Mouse (Mus musculus) spleen, embryonic (tissue): ENCODE measurements around the gene Notch2.
"Not testable (repeated sequence)": the region's sequence is repeated elsewhere in the genome, so short reads cannot be mapped to it uniquely, and the experiment has no call there.

Experiments
- CTCF ChIA-PET: fragments of 350-600 bp; sonication (Branson Sonifier 250); formaldehyde crosslinking; loops from one replicate; lab custom pipeline; 2022; lab: Charles Lee

Gene Notch2

GRCm38 (mm10) chr3:98090129-98090528, 76.8 kb downstream of the Notch2 start:
- CTCF ChIA-PET, result no interaction called here

GRCm38 (mm10) chr3:98092680-98093370, 79.5 kb downstream of the Notch2 start:
- CTCF ChIA-PET, result interaction anchor here (0.6 kb wide), 2 partner anchors 83 to 173 kb away, joined by 3 to 4 read pairs; no protein-coding TSS in a partner anchor

- CTCF ChIA-PET, result interaction anchor here (0.6 to 0.9 kb wide), 2 partner anchors 15 to 66 kb away, joined by 3 to 9 read pairs; no protein-coding TSS in a partner anchor
These were observed 80.6 kb downstream of the Notch2 start for GRCm38 (mm10) chr3:98093954-98094353.

GRCm38 (mm10) chr3:98094629-98095583, 81.6 kb downstream of the Notch2 start:
- CTCF ChIA-PET, result interaction anchor here (0.5 to 0.6 kb wide), 2 partner anchors 34 to 46 kb away, joined by 3 to 4 read pairs; no protein-coding TSS in a partner anchor

GRCm38 (mm10) chr3:98096981-98097380, 83.7 kb downstream of the Notch2 start:
- CTCF ChIA-PET, result no interaction called here

GRCm38 (mm10) chr3:98098676-98099075, 85.3 kb downstream of the Notch2 start:
- CTCF ChIA-PET, result interaction anchor here (0.6 kb wide), 2 partner anchors 161 to 665 kb away, joined by 3 to 6 read pairs; no protein-coding TSS in a partner anchor

- CTCF ChIA-PET, result interaction anchor here (0.6 kb wide), 1 partner anchor 665 kb away, joined by 6 read pairs; no protein-coding TSS in a partner anchor
These were observed 86.0 kb downstream of the Notch2 start for GRCm38 (mm10) chr3:98099287-98099686.

- CTCF ChIA-PET, result no interaction called here
These were observed 88.2 kb downstream of the Notch2 start for GRCm38 (mm10) chr3:98101541-98101940.

GRCm38 (mm10) chr3:98104851-98105471, 91.6 kb downstream of the Notch2 start:
- CTCF ChIA-PET, result no interaction called here

- CTCF ChIA-PET, result no interaction called here
These were observed 92.2 kb downstream of the Notch2 start for GRCm38 (mm10) chr3:98105496-98105895.

- CTCF ChIA-PET, result interaction anchor here (0.6 kb wide), 1 partner anchor 252 kb away, joined by 3 read pairs; no protein-coding TSS in a partner anchor
These were observed 92.8 kb downstream of the Notch2 start for GRCm38 (mm10) chr3:98106115-98106514.

- CTCF ChIA-PET, result interaction anchor here (0.6 kb wide), 1 partner anchor 252 kb away, joined by 3 read pairs; no protein-coding TSS in a partner anchor
These were observed 93.4 kb downstream of the Notch2 start for GRCm38 (mm10) chr3:98106590-98107313.

- CTCF ChIA-PET, result no interaction called here
These were observed 95.1 kb downstream of the Notch2 start for GRCm38 (mm10) chr3:98108416-98108815.

GRCm38 (mm10) chr3:98108866-98109265, 95.5 kb downstream of the Notch2 start:
- CTCF ChIA-PET, result no interaction called here

GRCm38 (mm10) chr3:98110610-98111009, 97.3 kb downstream of the Notch2 start:
- CTCF ChIA-PET, result no interaction called here

GRCm38 (mm10) chr3:98118252-98118651, 104.9 kb downstream of the Notch2 start:
- CTCF ChIA-PET, result no interaction called here

GRCm38 (mm10) chr3:98119338-98119737, 106.0 kb downstream of the Notch2 start:
- CTCF ChIA-PET, result no interaction called here

- CTCF ChIA-PET, result no interaction called here
These were observed 107.6 kb downstream of the Notch2 start for GRCm38 (mm10) chr3:98120884-98121283.

GRCm38 (mm10) chr3:98127775-98128174, 114.4 kb downstream of the Notch2 start:
- CTCF ChIA-PET, result no interaction called here

GRCm38 (mm10) chr3:98128716-98129115, 115.4 kb downstream of the Notch2 start:
- CTCF ChIA-PET, result interaction anchor here (0.6 kb wide), 1 partner anchor 34 kb away, joined by 4 read pairs; no protein-coding TSS in a partner anchor

- CTCF ChIA-PET, result not testable (repeated sequence)
These were observed 118.8 kb downstream of the Notch2 start for GRCm38 (mm10) chr3:98132140-98132539.
